Comparison of ENCODE assay signal across 11 mouse cellular contexts in the genomic region with DNA sequence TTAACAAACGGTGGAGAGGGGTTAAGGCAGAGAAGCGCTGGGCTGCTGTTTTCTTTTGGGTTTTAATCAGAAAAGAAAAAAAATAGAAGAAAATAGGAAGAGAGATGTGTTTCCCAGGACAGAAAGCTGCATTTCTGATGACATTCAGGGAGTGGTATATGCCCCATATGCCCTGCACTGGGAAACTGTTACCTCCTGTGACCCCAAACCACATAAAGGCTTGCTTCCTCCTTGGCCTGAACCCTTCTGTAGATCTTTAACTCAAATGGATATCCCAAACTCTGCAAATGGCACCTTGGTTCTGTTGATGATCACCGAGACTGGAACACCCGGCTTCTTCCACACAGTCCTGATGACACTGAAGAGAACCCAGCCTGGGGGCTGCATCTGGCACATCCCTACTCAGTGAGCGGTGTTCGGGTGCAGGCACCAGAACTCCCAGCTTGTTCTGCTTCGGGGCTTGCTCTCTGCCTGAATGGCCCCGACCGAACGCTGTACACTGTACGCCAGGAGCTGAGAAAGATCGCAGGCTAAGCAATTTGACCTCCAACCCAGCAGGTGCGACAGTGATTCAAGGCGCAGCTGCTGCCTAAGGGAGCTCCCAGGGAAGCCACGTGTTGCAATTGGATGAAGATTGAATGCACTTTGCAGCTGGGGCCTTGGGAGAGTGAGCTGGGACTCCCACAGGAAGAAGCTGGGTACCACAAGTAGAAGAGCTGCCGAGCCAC.
A peak's percentile ranks its signal among the peaks of the same experiment; 100 is the strongest.
DNase-seq lines count a peak whose midpoint lies in the region; ATAC-seq lines count a peak whose summit lies in the region.
"Had no signal": no experiment of that assay in that cellular context is flagged by ENCODE, and none has a peak within 500 bp of the region (broad histone marks: within the 10 kb centered on the region; RNA-seq: fewer than 3 reads in every experiment).

No protein-coding gene starts in this region.

- peak; percentile 88 for ATAC-seq in forebrain, embryonic 12.5 days (ENCODE audit: low FRiP score)
- peak; percentile 64 for ATAC-seq in limb, embryonic 13.5 days (ENCODE audit: low FRiP score, low read depth)

- 54% methylated on average over 16 of the region's 16 CpGs for WGBS in forebrain, embryonic 12.5 days
- whole genome bisulfite sequencing in limb, embryonic 13.5 days, result 51% methylated on average over 16 of the region's 16 CpGs

- H3K4me1 ChIP-seq in forebrain, embryonic 12.5 days, result peaks cover 16% of the 10 kb centered on the region
- peaks cover 13% of the 10 kb centered on the region for H3K4me1 ChIP-seq in limb, embryonic 13.5 days
- H3K4me1 ChIP-seq: megakaryocyte, embryonic 14.5 days had no signal

- H3K27me3 ChIP-seq in forebrain, embryonic 12.5 days, result no peaks in the 10 kb centered on the region
- H3K27me3 ChIP-seq in limb, embryonic 13.5 days, result peaks cover 11% of the 10 kb centered on the region
- H3K27me3 ChIP-seq: megakaryocyte, embryonic 14.5 days had no signal

- no peak overlapping the region for H3K4me3 ChIP-seq in forebrain, embryonic 12.5 days (replicated peaks)
- H3K4me3 ChIP-seq in limb, embryonic 13.5 days, result no peak overlapping the region
- H3K4me3 ChIP-seq: megakaryocyte, embryonic 14.5 days had no signal

- DNase-seq in testis, postnatal 14 days (ENCODE audit: low spot score), result peak; percentile 9
- DNase-seq in testis, postnatal 10 days (ENCODE audit: low spot score), result no peak
- DNase-seq in retina, embryonic 14.5 days (ENCODE audit: low spot score), result peak; percentile 73
- DNase-seq in B cell, adult 2 months, result no peak
- no peak for DNase-seq in c-Kit-positive CD71-positive TER-119-positive erythroid progenitor cells, embryonic 14.5 days (ENCODE audit: low spot score)
- no peak for DNase-seq in adrenal gland, adult 2 months
- DNase-seq: heart, postnatal 10 days had no signal

- no peak overlapping the region for H3K9ac ChIP-seq in forebrain, embryonic 12.5 days
- no peak overlapping the region for H3K9ac ChIP-seq in limb, embryonic 13.5 days

- no peaks in the 10 kb centered on the region for H3K36me3 ChIP-seq in forebrain, embryonic 12.5 days (replicated peaks)
- H3K36me3 ChIP-seq in limb, embryonic 13.5 days, result no peaks in the 10 kb centered on the region
- H3K36me3 ChIP-seq: G1E had no signal

- peaks cover 3% of the 10 kb centered on the region; the same call in 1 of the 2 replicates for H3K9me3 ChIP-seq in forebrain, embryonic 12.5 days
- no peaks in the 10 kb centered on the region; the same call in 1 of the 2 replicates for H3K9me3 ChIP-seq in limb, embryonic 13.5 days

- H3K4me2 ChIP-seq in forebrain, embryonic 12.5 days, result no peak overlapping the region
- H3K4me2 ChIP-seq in limb, embryonic 13.5 days (replicated peaks), result 0 out of 2 replicates have a peak overlapping the region, but pooled peaks have one; percentile 19

- H3K27ac ChIP-seq in forebrain, embryonic 12.5 days, result no peak overlapping the region
- no peak overlapping the region for H3K27ac ChIP-seq in limb, embryonic 13.5 days

Comparison
In these comparisons a context has a peak if more than half of its experiments do, and no peak if none do; other contexts are left out.
1. DNase-seq: peak in testis, postnatal 14 days (single experiment) and retina, embryonic 14.5 days (single experiment); none in testis, postnatal 10 days (single experiment), B cell, adult 2 months (0 of 2), c-Kit-positive CD71-positive TER-119-positive erythroid progenitor cells, embryonic 14.5 days (single experiment) and adrenal gland, adult 2 months (single experiment).